Mouse (Mus musculus): ENCODE data around the gene Ly6c2. TPM values are rescaled to one million over a fixed set of nuclear protein-coding genes. Genes with fewer than 3 reads are reported as not detected.

Ly6c2 gene
- polyA plus RNA-seq (2015; fragmentation: Illumina TruSeq; extraction: RNeasy Lipid Tissue Mini Kit (QIAGEN cat#74804); ENCODE audit: insufficient read depth, low read depth, low replicate concordance): 0.98 TPM

GRCm38 (mm10) chr15:75111861-75112630 is at the start of gene Ly6c2:
Gene Ly6c2 (minus strand): TSS chr15:75111970.

DNA sequence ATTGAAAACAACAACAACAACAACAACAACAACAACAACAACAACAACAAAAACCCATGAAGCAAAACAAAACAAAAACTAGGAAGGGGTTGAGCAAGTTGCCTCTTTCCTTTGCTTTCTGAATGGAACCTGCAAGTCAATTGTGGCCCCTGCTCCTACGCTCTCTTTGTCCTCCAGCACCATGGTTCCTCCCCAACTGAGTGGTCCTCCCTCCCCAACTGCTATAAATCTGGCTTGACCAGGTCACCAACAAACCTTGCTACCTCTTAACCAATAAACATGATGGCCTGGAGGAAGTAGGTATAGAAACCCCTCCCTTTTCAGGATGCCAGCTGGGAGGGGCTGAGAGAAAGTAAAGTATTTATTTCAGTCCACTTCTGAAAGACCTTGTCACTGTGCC is 43.2 kb upstream of the Ly6c2 start, which contains the start of gene Ly6g:
Gene Ly6g (plus strand): TSS at position 301 of the 400 bp plus-strand sequence.

Other genes with a start within 250 kb of the Ly6c2 start
- gene 2010109I03Rik, start 214.9 kb downstream of the Ly6c2 start, polyA plus RNA-seq (2015; fragmentation: Illumina TruSeq; extraction: RNeasy Lipid Tissue Mini Kit (QIAGEN cat#74804); ENCODE audit: insufficient read depth, low read depth, low replicate concordance): not detected
- gene Ly6i, start 128.5 kb downstream of the Ly6c2 start, polyA plus RNA-seq (2015; fragmentation: Illumina TruSeq; extraction: RNeasy Lipid Tissue Mini Kit (QIAGEN cat#74804); ENCODE audit: insufficient read depth, low read depth, low replicate concordance): not detected
- 175 TPM for gene Ly6a, start 113.9 kb downstream of the Ly6c2 start, polyA plus RNA-seq (2015; fragmentation: Illumina TruSeq; extraction: RNeasy Lipid Tissue Mini Kit (QIAGEN cat#74804); ENCODE audit: insufficient read depth, low read depth, low replicate concordance)
- gene Ly6c1, start 63.1 kb downstream of the Ly6c2 start, polyA plus RNA-seq (2015; fragmentation: Illumina TruSeq; extraction: RNeasy Lipid Tissue Mini Kit (QIAGEN cat#74804); ENCODE audit: insufficient read depth, low read depth, low replicate concordance): 182 TPM
- gene Ly6g, start 43.3 kb upstream of the Ly6c2 start, polyA plus RNA-seq (2015; fragmentation: Illumina TruSeq; extraction: RNeasy Lipid Tissue Mini Kit (QIAGEN cat#74804); ENCODE audit: insufficient read depth, low read depth, low replicate concordance): not detected
- gene BC025446, start 104.4 kb upstream of the Ly6c2 start, polyA plus RNA-seq (2015; fragmentation: Illumina TruSeq; extraction: RNeasy Lipid Tissue Mini Kit (QIAGEN cat#74804); ENCODE audit: insufficient read depth, low read depth, low replicate concordance): not detected
- not detected for gene Ly6f, start 156.5 kb upstream of the Ly6c2 start, polyA plus RNA-seq (2015; fragmentation: Illumina TruSeq; extraction: RNeasy Lipid Tissue Mini Kit (QIAGEN cat#74804); ENCODE audit: insufficient read depth, low read depth, low replicate concordance)

All from pancreas, adult 10 weeks (tissue).